ENCODE assay signal across 25 mouse cellular contexts in genomic region chr14:106088480-106089037, GRCm38 (mm10). TPM values are rescaled to one million over a fixed set of nuclear protein-coding genes. Genes with fewer than 3 reads are reported as not detected.
DNase-seq lines count a peak whose midpoint lies in the region; ATAC-seq and TF ChIP-seq lines count a peak whose summit lies in the region.
"Had no signal": no experiment of that assay in that cellular context is flagged by ENCODE, and none has a peak within 500 bp of the region (broad histone marks: within the 10 kb centered on the region; RNA-seq: fewer than 3 reads in every experiment).

No protein-coding gene starts in this region.

- no peaks in the 10 kb centered on the region for H3K27me3 ChIP-seq in forebrain, postnatal 0 days (ENCODE audit: insufficient read depth, low read length)
- H3K27me3 ChIP-seq: embryonic facial prominence, embryonic 13.5 days; hindbrain, embryonic 13.5 days had no signal

- H3K9ac ChIP-seq in forebrain, postnatal 0 days, result no peak overlapping the region
- H3K9ac ChIP-seq: embryonic facial prominence, embryonic 13.5 days; hindbrain, embryonic 13.5 days; liver, embryonic 14.5 days had no signal

- no peak for TF ChIP-seq CTCF in forebrain, postnatal 0 days (IDR thresholded peaks at IDR 0.05; ENCODE audit: low read depth)

- H3K9me3 ChIP-seq in forebrain, postnatal 0 days (ENCODE audit: low read length), result no peaks in the 10 kb centered on the region
- H3K9me3 ChIP-seq: embryonic facial prominence, embryonic 13.5 days; hindbrain, embryonic 13.5 days had no signal

- no peak for ATAC-seq in forebrain, postnatal 0 days
- ATAC-seq: forebrain, embryonic 14.5 days had no signal

- H3K36me3 ChIP-seq in forebrain, postnatal 0 days (ENCODE audit: insufficient read depth), result no peaks in the 10 kb centered on the region
- H3K36me3 ChIP-seq: embryonic facial prominence, embryonic 13.5 days; hindbrain, embryonic 13.5 days had no signal

- H3K4me3 ChIP-seq in forebrain, postnatal 0 days (ENCODE audit: low read depth, low read length), result no peak overlapping the region
- H3K4me3 ChIP-seq: embryonic facial prominence, embryonic 13.5 days; hindbrain, embryonic 13.5 days; layer of hippocampus, adult 2 months had no signal

- peak; percentile 10 to 24 for DNase-seq in adrenal gland, postnatal 36 days
- DNase-seq in adrenal gland, adult 18-20 months (ENCODE audit: low spot score in 2 of 2), result no peak
- DNase-seq in kidney, postnatal 10 days, result peak; percentile 38
- no peak for DNase-seq in kidney, adult 18-20 months
- DNase-seq in 416B (ENCODE audit: low read depth) (peak; percentile 52), ZHBTc4 (ENCODE audit: low read depth, low spot score) (peak; percentile 15)
- no peak for DNase-seq in forebrain, postnatal 0 days
- no peak for DNase-seq in layer of hippocampus, adult 8-10 months (ENCODE audit: low spot score in 2 of 2)
- DNase-seq: B cell, adult 2 months; cerebellum, adult 11 months; gastrocnemius, postnatal 36 days; heart, postnatal 10 days; lung, postnatal 10 days; thymus, postnatal 14 days had no signal

- H3K27ac ChIP-seq in forebrain, postnatal 0 days (ENCODE audit: low read depth, low read length), result no peak overlapping the region
- H3K27ac ChIP-seq: embryonic facial prominence, embryonic 13.5 days; hindbrain, embryonic 13.5 days; layer of hippocampus, adult 2 months; liver, embryonic 14.5 days had no signal

- H3K4me2 ChIP-seq in forebrain, postnatal 0 days (ENCODE audit: low read depth), result no peak overlapping the region
- H3K4me2 ChIP-seq: embryonic facial prominence, embryonic 13.5 days; hindbrain, embryonic 13.5 days had no signal

- no peaks in the 10 kb centered on the region for H3K4me1 ChIP-seq in forebrain, postnatal 0 days (ENCODE audit: insufficient read depth)
- H3K4me1 ChIP-seq: embryonic facial prominence, embryonic 13.5 days; hindbrain, embryonic 13.5 days had no signal

- 77% methylated on average over 13 of the region's 13 CpGs for WGBS in forebrain, postnatal 0 days

RNA-seq across cellular contexts. Expression of gene Trim52, which starts 17.4 kb away (rescaled TPM):
- total RNA-seq in adrenal gland, postnatal 36 days (2021), result not detected
- total RNA-seq in adrenal gland, adult 18-20 months (2021), result not detected
- total RNA-seq in forebrain, postnatal 0 days (2014; rRNA removed), result not detected in 2 replicates
- polyA plus RNA-seq in forebrain, postnatal 0 days (2015; fragmentation: Nextera tagmentation; extraction: Ambion mirVana), result not detected in 2 replicates
- total RNA-seq in layer of hippocampus, adult 8-10 months (2022), result not detected
- total RNA-seq: gastrocnemius, postnatal 36 days; heart, postnatal 10 days; layer of hippocampus, adult 2 months; left cerebral cortex, postnatal 25 days; megakaryocyte-erythroid progenitor cell, adult 5-6 weeks; monocyte, adult 5-6 weeks had no signal
- polyA plus RNA-seq: forebrain, embryonic 14.5 days; hindbrain, embryonic 13.5 days; intestine, embryonic 14.5 days; liver, embryonic 14.5 days; neural tube, embryonic 11.5 days; small intestine, adult 2 months had no signal

Comparison
In these comparisons a context has a peak if more than half of its experiments do, and no peak if none do; other contexts are left out.
1. DNase-seq: peak in adrenal gland, postnatal 36 days (2 of 2), kidney, postnatal 10 days (single experiment), 416B (single experiment) and ZHBTc4 (single experiment); none in adrenal gland, adult 18-20 months (0 of 2), kidney, adult 18-20 months (single experiment), forebrain, postnatal 0 days (single experiment) and layer of hippocampus, adult 8-10 months (0 of 2).